Mouse (Mus musculus): ENCODE data around the gene Itpkb. TPM values are rescaled to one million over a fixed set of nuclear protein-coding genes. Genes with fewer than 3 reads are reported as not detected.

Gene Itpkb
- total and polyA plus RNA-seq, 3 experiments, result 4.2 to 14.4 (median 10.6) TPM

DNA sequence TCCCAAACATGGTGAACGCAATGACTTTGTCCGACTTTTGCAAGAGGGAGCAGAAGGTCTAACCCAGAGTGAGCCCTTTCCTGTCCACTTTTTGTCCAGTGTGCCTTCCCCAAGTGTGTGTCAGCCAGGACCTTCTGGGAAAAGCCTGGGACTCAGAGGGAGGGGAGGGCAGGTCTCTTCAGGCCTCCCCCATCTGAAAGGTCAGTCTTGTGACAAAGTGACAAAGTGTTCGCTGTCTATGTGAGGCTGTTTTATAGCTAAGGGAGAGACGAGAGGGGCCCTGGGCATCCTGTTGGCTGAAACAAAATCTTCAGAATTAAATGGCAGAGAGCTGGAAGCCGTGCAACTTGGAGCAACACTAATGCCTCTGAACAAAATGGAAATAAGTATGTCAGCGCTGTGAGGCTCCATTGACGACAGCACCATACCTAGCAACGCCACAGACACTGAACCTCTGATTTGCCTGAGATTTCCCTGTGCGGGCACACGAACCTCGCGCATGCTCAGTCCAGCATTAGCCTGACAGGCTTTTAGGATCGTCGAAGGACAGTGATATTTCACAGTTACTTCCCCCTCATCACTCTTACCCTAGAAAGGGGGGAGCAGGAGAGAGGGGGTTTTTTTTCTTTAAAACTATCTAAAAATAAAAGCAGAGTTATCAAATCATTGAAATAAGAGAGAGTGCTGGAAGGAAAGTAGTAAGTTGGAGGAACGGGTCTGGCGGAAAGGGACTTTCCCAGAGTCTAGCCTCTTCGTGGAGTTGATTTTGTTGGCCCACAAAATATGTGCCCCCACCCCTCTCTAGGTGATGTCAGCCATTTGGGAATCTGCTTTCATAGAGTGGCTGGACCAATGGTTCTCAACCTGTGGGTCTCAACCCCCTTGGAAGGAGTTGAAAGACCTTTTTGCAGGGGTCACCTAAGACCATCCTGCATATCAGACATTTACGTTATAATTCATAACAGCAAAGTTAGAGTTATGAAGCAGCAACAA is 77.7 kb downstream of the Itpkb start (continued):
- TF ChIP-seq JUN (IDR thresholded peaks at IDR 0.05; ENCODE audit: insufficient read depth, low read depth, low read length), result peak; percentile 79
- peak; percentile 15; the same call in 1 of the 2 replicates for TF ChIP-seq RCOR1 (conservative IDR thresholded peaks at IDR 0.05; ENCODE audit: low read depth, low read length)
- peak; percentile 14; the same call in 1 of the 2 replicates for TF ChIP-seq ZMIZ1 (IDR thresholded peaks at IDR 0.05; ENCODE audit: low read depth, low read length)
- TF ChIP-seq SIN3A (IDR thresholded peaks at IDR 0.05; ENCODE audit: low read length), result peak; percentile 45
- no peak for TF ChIP-seq USF2 (conservative IDR thresholded peaks at IDR 0.05; ENCODE audit: low read depth, low read length)
- TF ChIP-seq JUND (conservative IDR thresholded peaks at IDR 0.05; ENCODE audit: low read depth, low read length), result 0 out of 2 replicates have a peak, but pooled peaks have one; percentile 9
- TF ChIP-seq ZC3H11A (IDR thresholded peaks at IDR 0.05; ENCODE audit: low read depth, low read length), result no peak
- no peak for TF ChIP-seq UBTF (IDR thresholded peaks at IDR 0.05; ENCODE audit: low read depth, low read length)
- 0 out of 2 replicates have a peak, but pooled peaks have one; percentile 49 for TF ChIP-seq KAT2A (IDR thresholded peaks at IDR 0.05; ENCODE audit: insufficient replicate concordance, low read length)

- H3K9me3 ChIP-seq (replicated peaks; ENCODE audit: low read length), result no peaks in the 10 kb centered on the region
- peak overlapping the region; percentile 49 for H3K9ac ChIP-seq (ENCODE audit: insufficient read depth, low read depth)
- H3K4me1 ChIP-seq (ENCODE audit: control insufficient read depth in 1 of 2, insufficient read depth in 2 of 2), result peaks cover 60 to 73% of the 10 kb centered on the region in 2 experiments
- no peaks in the 10 kb centered on the region for H3K27me3 ChIP-seq (replicated peaks)
- peak overlapping the region; percentile 7 to 42 (median 8) for H3K4me3 ChIP-seq (replicated peaks in 1 of 3; ENCODE audit: low read depth in 2 of 3, low read length in 2 of 3, poor library complexity in 1 of 3)
- TF ChIP-seq MAFK (IDR thresholded peaks at IDR 0.05; ENCODE audit: insufficient replicate concordance, low read length) (peak; percentile 61; the same call in 1 of the 2 replicates), MYC (IDR thresholded peaks at IDR 0.05; ENCODE audit: low read depth, low read length) (peak; percentile 100), TBP (conservative IDR thresholded peaks at IDR 0.05; ENCODE audit: low read depth, low read length) (peak; percentile 70; the same call in 1 of the 2 replicates), NRF1 (IDR thresholded peaks at IDR 0.05; ENCODE audit: low read depth, low read length) (0 out of 2 replicates have a peak, but pooled peaks have one; percentile 25), USF1 (IDR thresholded peaks at IDR 0.05; ENCODE audit: low read depth, low read length) (peak; percentile 70), POLR2A (IDR thresholded peaks at IDR 0.05; ENCODE audit: low read depth, low read length) (0 out of 2 replicates have a peak, but pooled peaks have one; percentile 32), TCF12 (IDR thresholded peaks at IDR 0.05; ENCODE audit: low read depth, low read length) (peak; percentile 81), USF2 (conservative IDR thresholded peaks at IDR 0.05; ENCODE audit: low read depth, low read length) (peak; percentile 24; the same call in 1 of the 2 replicates), IRF4 (IDR thresholded peaks at IDR 0.05; ENCODE audit: low read depth, low read length) (peak; percentile 90), SIN3A (IDR thresholded peaks at IDR 0.05; ENCODE audit: low read length) (peak; percentile 75), UBTF (IDR thresholded peaks at IDR 0.05; ENCODE audit: low read depth, low read length) (0 out of 2 replicates have a peak, but pooled peaks have one; percentile 32), JUN (IDR thresholded peaks at IDR 0.05; ENCODE audit: insufficient read depth, low read depth, low read length) (no peak), BHLHE40 (IDR thresholded peaks at IDR 0.05; ENCODE audit: low read depth, low read length) (peak; percentile 96), POLR2AphosphoS2 (IDR thresholded peaks at IDR 0.05; ENCODE audit: low read depth, low read length) (no peak), ZKSCAN1 (IDR thresholded peaks at IDR 0.05; ENCODE audit: borderline replicate concordance, low read depth, low read length) (no peak), MEF2A (IDR thresholded peaks at IDR 0.05; ENCODE audit: borderline replicate concordance, low read depth, low read length) (peak; percentile 90), RAD21 (IDR thresholded peaks at IDR 0.05; ENCODE audit: low read depth, low read length) (no peak; the same call in 1 of the 2 replicates), ZNF384 (IDR thresholded peaks at IDR 0.05; ENCODE audit: low read depth, low read length) (no peak), MAX (IDR thresholded peaks at IDR 0.05; ENCODE audit: low read length) (peak; percentile 100), KAT2A (IDR thresholded peaks at IDR 0.05; ENCODE audit: insufficient replicate concordance, low read length) (0 out of 2 replicates have a peak, but pooled peaks have one; percentile 52), MXI1 (IDR thresholded peaks at IDR 0.05; ENCODE audit: low read depth, low read length) (peak; percentile 97), E2F4 (IDR thresholded peaks at IDR 0.05; ENCODE audit: insufficient replicate concordance, low read depth, low read length) (no peak), ZMIZ1 (IDR thresholded peaks at IDR 0.05; ENCODE audit: low read depth, low read length) (no peak; the same call in 1 of the 2 replicates), SMC3 (IDR thresholded peaks at IDR 0.05; ENCODE audit: low read depth, low read length) (no peak; the same call in 1 of the 2 replicates), ETS1 (conservative IDR thresholded peaks at IDR 0.05; ENCODE audit: low read depth, low read length) (peak; percentile 91), CHD2 (IDR thresholded peaks at IDR 0.05; ENCODE audit: low read length) (peak; percentile 72), EP300 (IDR thresholded peaks at IDR 0.05; ENCODE audit: low read length) (peak; percentile 76)
- 0 out of 2 replicates have a peak, but pooled peaks cover 3% of the 10 kb centered on the region for H3K79me2 ChIP-seq (replicated peaks; ENCODE audit: control insufficient read depth, extremely low read depth, insufficient read depth, poor library complexity, severe bottlenecking)
- H3K4me2 ChIP-seq (ENCODE audit: insufficient read depth, low read depth, poor library complexity, severe bottlenecking), result peak overlapping the region; percentile 80
- in situ Hi-C loops (cut with MboI; ENCODE audit: low pct_ligation_motif_present, low pct_unique_long_range_greater_than_20kb, low sequenced_read_pairs) (loop anchor here (5.0 to 25.0 kb wide), 3 partner anchors 74 to 547 kb away; partner anchors contain the start of gene Itpkb), dilution Hi-C loops (cut with MboI; ENCODE audit: extremely low pct_ligation_motif_present, extremely low pct_unique_long_range_greater_than_20kb, low sequenced_read_pairs) (no loop called here)
- H3K27ac ChIP-seq (ENCODE audit: insufficient read depth, low read depth), result peak overlapping the region; percentile 99
- peak; percentile 88 for DNase-seq (ENCODE audit: extremely low read depth)
- H3K36me3 ChIP-seq (replicated peaks in 1 of 2; ENCODE audit: control insufficient read depth in 1 of 2, insufficient read depth in 1 of 2, low read length in 1 of 2), result peaks cover 13 to 23% of the 10 kb centered on the region in 2 experiments
These were observed 78.5 kb downstream of the Itpkb start for GRCm38 (mm10) chr1:180408832-180409231.

All from CH12.LX (cell line).